Mouse (Mus musculus): ENCODE data around the gene Tent4a. TPM values are rescaled to one million over a fixed set of nuclear protein-coding genes. Genes with fewer than 3 reads are reported as not detected.

Tent4a gene
- polyA plus RNA-seq, 1 experiment, result 5.0 TPM

GRCm38 (mm10) chr13:69485833-69486232 is 48.6 kb downstream of the Tent4a start:
- Histone ChIP-seq H3K4me1 (peaks cover 23% of the 10 kb centered on the region), H3K36me3 (replicated peaks; ENCODE audit: low read length) (no peaks in the 10 kb centered on the region), H3K27me3 (replicated peaks) (peaks cover 78% of the 10 kb centered on the region), H3K4me3 (replicated peaks) (no peak overlapping the region), H3K9me3 (no peaks in the 10 kb centered on the region)
- TF ChIP-seq GATA1 (IDR thresholded peaks at IDR 0.05; ENCODE audit: borderline replicate concordance, low read length), result no peak
- TF ChIP-seq FLI1 (IDR thresholded peaks at IDR 0.05; ENCODE audit: low read length), result no peak

GRCm38 (mm10) chr13:69485326-69485725 is 49.1 kb downstream of the Tent4a start:
- H3K27me3 ChIP-seq (replicated peaks), result peaks cover 81% of the 10 kb centered on the region

GRCm38 (mm10) chr13:69482751-69483150 is 51.7 kb downstream of the Tent4a start:
- Histone ChIP-seq H3K9me3 (no peaks in the 10 kb centered on the region; the same call in 1 of the 2 replicates), H3K36me3 (replicated peaks; ENCODE audit: low read length) (no peaks in the 10 kb centered on the region), H3K4me1 (peaks cover 18% of the 10 kb centered on the region), H3K4me3 (replicated peaks) (no peak overlapping the region), H3K27me3 (replicated peaks) (peaks cover 66% of the 10 kb centered on the region)
- TF ChIP-seq FLI1 (IDR thresholded peaks at IDR 0.05; ENCODE audit: low read length), result no peak
- no peak for TF ChIP-seq GATA1 (IDR thresholded peaks at IDR 0.05; ENCODE audit: borderline replicate concordance, low read length)

More at GRCm38 (mm10) chr13:69485326-69485725, 49.1 kb downstream of the Tent4a start:
- no peak overlapping the region for H3K4me3 ChIP-seq (replicated peaks)
- H3K9me3 ChIP-seq, result no peaks in the 10 kb centered on the region
- H3K4me1 ChIP-seq, result peaks cover 23% of the 10 kb centered on the region
- no peaks in the 10 kb centered on the region for H3K36me3 ChIP-seq (replicated peaks; ENCODE audit: low read length)
- TF ChIP-seq FLI1 (IDR thresholded peaks at IDR 0.05; ENCODE audit: low read length), result no peak
- TF ChIP-seq GATA1 (IDR thresholded peaks at IDR 0.05; ENCODE audit: borderline replicate concordance, low read length), result no peak

- H3K4me3 ChIP-seq (replicated peaks), result peak overlapping the region; percentile 65
- H3K36me3 ChIP-seq (replicated peaks; ENCODE audit: low read length), result no peaks in the 10 kb centered on the region
- H3K9me3 ChIP-seq, result no peaks in the 10 kb centered on the region; the same call in 1 of the 2 replicates
- peaks cover 14% of the 10 kb centered on the region for H3K4me1 ChIP-seq
- H3K27me3 ChIP-seq (replicated peaks), result peaks cover 58% of the 10 kb centered on the region
- TF ChIP-seq FLI1 (IDR thresholded peaks at IDR 0.05; ENCODE audit: low read length), result no peak
- no peak for TF ChIP-seq GATA1 (IDR thresholded peaks at IDR 0.05; ENCODE audit: borderline replicate concordance, low read length)
Measured at GRCm38 (mm10) chr13:69481634-69482505, 52.5 kb downstream of the Tent4a start.

- no peak for TF ChIP-seq GATA1 (IDR thresholded peaks at IDR 0.05; ENCODE audit: borderline replicate concordance, low read length)
- TF ChIP-seq FLI1 (IDR thresholded peaks at IDR 0.05; ENCODE audit: low read length), result no peak
- Histone ChIP-seq H3K9me3 (no peaks in the 10 kb centered on the region; the same call in 1 of the 2 replicates), H3K36me3 (replicated peaks; ENCODE audit: low read length) (no peaks in the 10 kb centered on the region), H3K27me3 (replicated peaks) (peaks cover 50% of the 10 kb centered on the region), H3K4me3 (replicated peaks) (no peak overlapping the region), H3K4me1 (peaks cover 14% of the 10 kb centered on the region)
Measured at GRCm38 (mm10) chr13:69481026-69481425, 53.4 kb downstream of the Tent4a start.

- Histone ChIP-seq H3K4me1 (peaks cover 11% of the 10 kb centered on the region), H3K9me3 (no peaks in the 10 kb centered on the region; the same call in 1 of the 2 replicates), H3K4me3 (replicated peaks) (no peak overlapping the region), H3K27me3 (replicated peaks) (peaks cover 42% of the 10 kb centered on the region), H3K36me3 (replicated peaks; ENCODE audit: low read length) (no peaks in the 10 kb centered on the region)
- TF ChIP-seq FLI1 (IDR thresholded peaks at IDR 0.05; ENCODE audit: low read length), result no peak
- TF ChIP-seq GATA1 (IDR thresholded peaks at IDR 0.05; ENCODE audit: borderline replicate concordance, low read length), result no peak
Measured at GRCm38 (mm10) chr13:69479906-69480305, 54.5 kb downstream of the Tent4a start.

GRCm38 (mm10) chr13:69478703-69479102 is 55.7 kb downstream of the Tent4a start:
- H3K36me3 ChIP-seq (replicated peaks; ENCODE audit: low read length), result no peaks in the 10 kb centered on the region
- H3K4me3 ChIP-seq (replicated peaks), result no peak overlapping the region
- TF ChIP-seq FLI1 (IDR thresholded peaks at IDR 0.05; ENCODE audit: low read length), result no peak
- peaks cover 34% of the 10 kb centered on the region for H3K27me3 ChIP-seq (replicated peaks)
- H3K4me1 ChIP-seq, result peaks cover 11% of the 10 kb centered on the region
- H3K9me3 ChIP-seq, result no peaks in the 10 kb centered on the region; the same call in 1 of the 2 replicates

- Histone ChIP-seq H3K36me3 (replicated peaks; ENCODE audit: low read length) (no peaks in the 10 kb centered on the region), H3K9me3 (peaks cover 10% of the 10 kb centered on the region), H3K4me1 (no peaks in the 10 kb centered on the region), H3K27me3 (replicated peaks) (peaks cover 2% of the 10 kb centered on the region), H3K4me3 (replicated peaks) (no peak overlapping the region)
- TF ChIP-seq GATA1 (IDR thresholded peaks at IDR 0.05; ENCODE audit: borderline replicate concordance, low read length) (no peak), FLI1 (IDR thresholded peaks at IDR 0.05; ENCODE audit: low read length) (no peak)
Measured at GRCm38 (mm10) chr13:69460635-69461465, 73.6 kb downstream of the Tent4a start.

- no peak for TF ChIP-seq GATA1 (IDR thresholded peaks at IDR 0.05; ENCODE audit: borderline replicate concordance, low read length)
- TF ChIP-seq FLI1 (IDR thresholded peaks at IDR 0.05; ENCODE audit: low read length), result no peak
Measured at GRCm38 (mm10) chr13:69459657-69460458, 74.6 kb downstream of the Tent4a start.

More at GRCm38 (mm10) chr13:69459657-69460458, 74.6 kb downstream of the Tent4a start:
- Histone ChIP-seq H3K9me3 (peaks cover 10% of the 10 kb centered on the region), H3K36me3 (replicated peaks; ENCODE audit: low read length) (no peaks in the 10 kb centered on the region), H3K27me3 (replicated peaks) (peaks cover 2% of the 10 kb centered on the region), H3K4me1 (no peaks in the 10 kb centered on the region), H3K4me3 (replicated peaks) (no peak overlapping the region)
